Mouse (Mus musculus): Measurements from ENCODE around the gene Atf1. TPM values are rescaled to one million over a fixed set of nuclear protein-coding genes. Genes with fewer than 3 reads are reported as not detected.
A peak's percentile ranks its signal among the peaks of the same experiment; 100 is the strongest.

Gene Atf1
- polyA plus RNA-seq (2012; ENCODE audit: insufficient read depth, low replicate concordance), result 20.0 and 20.6 TPM in 2 replicates

GRCm38 (mm10) chr15:100227663-100228534 lies at the start of gene Atf1:
Atf1 (plus strand) TSS chr15:100227819.
- no peak for TF ChIP-seq FLI1 (IDR thresholded peaks at IDR 0.05; ENCODE audit: low read length)
- no peak for TF ChIP-seq GATA1 (IDR thresholded peaks at IDR 0.05; ENCODE audit: borderline replicate concordance, low read length)
- Histone ChIP-seq H3K4me1 (peaks cover 75% of the 10 kb centered on the region), H3K4me3 (replicated peaks) (peak within 1 kb of the TSS; percentile 96), H3K36me3 (replicated peaks; ENCODE audit: low read length) (peaks cover 55% of the 10 kb centered on the region), H3K9me3 (peaks cover 14% of the 10 kb centered on the region), H3K27me3 (replicated peaks) (no peaks in the 10 kb centered on the region)

GRCm38 (mm10) chr15:100178487-100178886 lies 49.1 kb upstream of the Atf1 start:
- no peak overlapping the region for H3K4me3 ChIP-seq (replicated peaks)
- no peaks in the 10 kb centered on the region for H3K9me3 ChIP-seq
- peaks cover 77% of the 10 kb centered on the region for H3K36me3 ChIP-seq (replicated peaks; ENCODE audit: low read length)
- no peak for TF ChIP-seq GATA1 (IDR thresholded peaks at IDR 0.05; ENCODE audit: borderline replicate concordance, low read length)
- no peak for TF ChIP-seq FLI1 (IDR thresholded peaks at IDR 0.05; ENCODE audit: low read length)
- no peaks in the 10 kb centered on the region for H3K27me3 ChIP-seq (replicated peaks)
- peaks cover 42% of the 10 kb centered on the region for H3K4me1 ChIP-seq

- H3K9me3 ChIP-seq, result no peaks in the 10 kb centered on the region
- TF ChIP-seq FLI1 (IDR thresholded peaks at IDR 0.05; ENCODE audit: low read length) (no peak), GATA1 (IDR thresholded peaks at IDR 0.05; ENCODE audit: borderline replicate concordance, low read length) (no peak)
- H3K36me3 ChIP-seq (replicated peaks; ENCODE audit: low read length), result peaks cover 76% of the 10 kb centered on the region
- H3K27me3 ChIP-seq (replicated peaks), result no peaks in the 10 kb centered on the region
- peak overlapping the region; percentile 82 for H3K4me3 ChIP-seq (replicated peaks)
- peaks cover 48% of the 10 kb centered on the region for H3K4me1 ChIP-seq
Observed at GRCm38 (mm10) chr15:100179685-100180084, 47.9 kb upstream of the Atf1 start.

GRCm38 (mm10) chr15:100180221-100180620 lies 47.4 kb upstream of the Atf1 start:
- TF ChIP-seq GATA1 (IDR thresholded peaks at IDR 0.05; ENCODE audit: borderline replicate concordance, low read length), result no peak
- TF ChIP-seq FLI1 (IDR thresholded peaks at IDR 0.05; ENCODE audit: low read length), result no peak
- H3K27me3 ChIP-seq (replicated peaks), result no peaks in the 10 kb centered on the region
- no peaks in the 10 kb centered on the region for H3K9me3 ChIP-seq
- peak overlapping the region; percentile 74 for H3K4me3 ChIP-seq (replicated peaks)
- H3K36me3 ChIP-seq (replicated peaks; ENCODE audit: low read length), result peaks cover 74% of the 10 kb centered on the region
- peaks cover 50% of the 10 kb centered on the region for H3K4me1 ChIP-seq

- Histone ChIP-seq H3K27me3 (replicated peaks) (no peaks in the 10 kb centered on the region), H3K4me1 (peaks cover 57% of the 10 kb centered on the region), H3K9me3 (no peaks in the 10 kb centered on the region), H3K4me3 (replicated peaks) (no peak overlapping the region), H3K36me3 (replicated peaks; ENCODE audit: low read length) (peaks cover 80% of the 10 kb centered on the region)
- TF ChIP-seq GATA1 (IDR thresholded peaks at IDR 0.05; ENCODE audit: borderline replicate concordance, low read length) (no peak), FLI1 (IDR thresholded peaks at IDR 0.05; ENCODE audit: low read length) (no peak)
Observed at GRCm38 (mm10) chr15:100181841-100182240, 45.8 kb upstream of the Atf1 start.

- Histone ChIP-seq H3K4me3 (replicated peaks) (peak overlapping the region; percentile 53), H3K4me1 (peaks cover 65% of the 10 kb centered on the region), H3K9me3 (no peaks in the 10 kb centered on the region), H3K36me3 (replicated peaks; ENCODE audit: low read length) (peaks cover 82% of the 10 kb centered on the region), H3K27me3 (replicated peaks) (no peaks in the 10 kb centered on the region)
- TF ChIP-seq FLI1 (IDR thresholded peaks at IDR 0.05; ENCODE audit: low read length) (no peak), GATA1 (IDR thresholded peaks at IDR 0.05; ENCODE audit: borderline replicate concordance, low read length) (no peak)
Observed at GRCm38 (mm10) chr15:100182526-100183280, 44.9 kb upstream of the Atf1 start.

GRCm38 (mm10) chr15:100183510-100183909 lies 44.1 kb upstream of the Atf1 start:
- H3K36me3 ChIP-seq (replicated peaks; ENCODE audit: low read length), result peaks cover 81% of the 10 kb centered on the region
- TF ChIP-seq FLI1 (IDR thresholded peaks at IDR 0.05; ENCODE audit: low read length) (no peak), GATA1 (IDR thresholded peaks at IDR 0.05; ENCODE audit: borderline replicate concordance, low read length) (no peak)

GRCm38 (mm10) chr15:100184821-100185496 lies 42.7 kb upstream of the Atf1 start:
- Histone ChIP-seq H3K4me1 (peaks cover 59% of the 10 kb centered on the region), H3K36me3 (replicated peaks; ENCODE audit: low read length) (peaks cover 88% of the 10 kb centered on the region), H3K27me3 (replicated peaks) (no peaks in the 10 kb centered on the region), H3K4me3 (replicated peaks) (no peak overlapping the region), H3K9me3 (no peaks in the 10 kb centered on the region)
- no peak for TF ChIP-seq GATA1 (IDR thresholded peaks at IDR 0.05; ENCODE audit: borderline replicate concordance, low read length)
- no peak for TF ChIP-seq FLI1 (IDR thresholded peaks at IDR 0.05; ENCODE audit: low read length)

More at GRCm38 (mm10) chr15:100183510-100183909, 44.1 kb upstream of the Atf1 start:
- Histone ChIP-seq H3K27me3 (replicated peaks) (no peaks in the 10 kb centered on the region), H3K4me1 (peaks cover 63% of the 10 kb centered on the region), H3K4me3 (replicated peaks) (no peak overlapping the region), H3K9me3 (no peaks in the 10 kb centered on the region)

- Histone ChIP-seq H3K9me3 (no peaks in the 10 kb centered on the region), H3K27me3 (replicated peaks) (no peaks in the 10 kb centered on the region), H3K4me1 (peaks cover 46% of the 10 kb centered on the region), H3K4me3 (replicated peaks) (no peak overlapping the region), H3K36me3 (replicated peaks; ENCODE audit: low read length) (peaks cover 90% of the 10 kb centered on the region)
- TF ChIP-seq GATA1 (IDR thresholded peaks at IDR 0.05; ENCODE audit: borderline replicate concordance, low read length) (no peak), FLI1 (IDR thresholded peaks at IDR 0.05; ENCODE audit: low read length) (no peak)
Observed at GRCm38 (mm10) chr15:100186234-100186633, 41.4 kb upstream of the Atf1 start.
